Mouse (Mus musculus) intestine, embryonic 14.5 days (tissue): ENCODE data around the gene Nme7. TPM values are rescaled to one million over a fixed set of nuclear protein-coding genes. Genes with fewer than 3 reads are reported as not detected.

Experiments used
- ATAC-seq: fragments of 200-750 bp; cut with Nextera tagmentation; replicated peaks from 2 replicates; pipeline ENCODE4 v1.8.0; 2017; ENCODE audit warnings: low read depth, moderate number of reproducible peaks, moderate TSS enrichment, moderate library complexity; ENCODE audit not compliant: low FRiP score, low TSS enrichment
- DNase-seq: peaks from one replicate; pipeline ENCODE4 v3.0.0-alpha.2; 2018; ENCODE audit warnings: low spot score
- H3K27ac ChIP-seq: fragments of 300-500 bp; sonication (generic); 2 replicates; pipeline ENCODE4 v1.5.1; 2014; ENCODE audit warnings: low read depth, mild to moderate bottlenecking, control low read depth
- H3K27me3 ChIP-seq: fragments of 300-500 bp; sonication (generic); replicated peaks from 2 replicates; pipeline ENCODE4 v1.6.1; 2014; ENCODE audit warnings: low read length, control low read depth; ENCODE audit not compliant: control insufficient read depth, insufficient read depth
- H3K36me3 ChIP-seq: fragments of 300-500 bp; sonication (generic); 2 replicates; pipeline ENCODE4 v1.6.1; 2014; ENCODE audit warnings: low read length, control low read depth; ENCODE audit not compliant: control insufficient read depth, insufficient read depth
- H3K4me1 ChIP-seq: fragments of 300-500 bp; sonication (generic); replicated peaks from 2 replicates; pipeline ENCODE4 v1.6.1; 2014; ENCODE audit warnings: low read length, control low read depth, mixed read lengths; ENCODE audit not compliant: control insufficient read depth, insufficient read depth
- H3K4me2 ChIP-seq: fragments of 300-500 bp; sonication (generic); 2 replicates; pipeline ENCODE4 v1.6.1; 2014; ENCODE audit warnings: low read length
- H3K4me3 ChIP-seq: fragments of 300-500 bp; sonication (generic); 2 replicates; pipeline ENCODE4 v1.5.1; 2014; ENCODE audit warnings: low read depth, low read length, control low read depth, mixed read lengths
- H3K9ac ChIP-seq: fragments of 300-500 bp; sonication (generic); 2 replicates; pipeline ENCODE4 v1.6.1; 2014; ENCODE audit warnings: mild to moderate bottlenecking, low read length
- H3K9me3 ChIP-seq: fragments of 300-500 bp; sonication (generic); 2 replicates; pipeline ENCODE4 v1.6.1; 2016; ENCODE audit warnings: low read length, control low read depth; ENCODE audit not compliant: control insufficient read depth
- WGBS: fragments of 180-500 bp; shearing (Covaris S2); extraction: QIAGEN DNeasy Blood & Tissue Kit; methylation state at CpG from one replicate; pipeline ENCODE4 v1.1.7; 2014; 5-methylcytosine and 5-hydroxymethylcytosine counted together
- polyA plus RNA-seq: library from polyadenylated mRNA; unstranded; fragments of >200 nt; fragmentation: Nextera tagmentation; extraction: Ambion mirVana; gene quantifications from 2 replicates; pipeline ENCODE4 v1.2.1, GENCODE M21; 2014

Nme7 gene
- polyA plus RNA-seq, 1 experiment from 2014 or later = 34.5 TPM

DNA sequence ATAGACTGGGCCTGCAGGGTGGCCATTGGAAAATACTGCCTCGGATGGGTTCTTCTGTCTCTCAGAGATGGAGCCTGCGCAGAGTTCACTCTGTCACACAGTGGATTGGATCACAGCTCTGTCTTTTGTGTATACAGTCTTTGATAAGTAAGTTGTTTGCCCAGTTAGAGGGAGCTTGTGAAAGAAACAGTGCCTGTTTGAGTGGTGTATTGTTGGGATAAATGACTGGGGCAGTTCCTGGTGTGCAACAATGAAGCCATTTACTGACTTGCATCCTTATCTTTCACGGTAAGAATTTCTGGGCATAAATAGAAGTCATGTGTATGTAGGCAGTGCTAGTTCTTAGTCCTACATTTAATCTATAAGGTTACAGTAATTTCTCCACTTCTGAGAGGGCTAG lies 49.5 kb downstream of the Nme7 start:
- H3K27me3 ChIP-seq = no peaks in the 10 kb centered on the region
- H3K9me3 ChIP-seq = no peaks in the 10 kb centered on the region
- H3K9ac ChIP-seq = no peak overlapping the region
- WGBS = 59% methylated on average over 3 of the region's 3 CpGs
- H3K4me1 ChIP-seq = no peaks in the 10 kb centered on the region
- 0 out of 2 replicates have a peak overlapping the region, but pooled peaks have one; percentile 34 for H3K27ac ChIP-seq
- DNase-seq = peak; percentile 57
- H3K4me2 ChIP-seq = no peak overlapping the region
- no peak overlapping the region for H3K4me3 ChIP-seq
- ATAC-seq = peak; percentile 83
- peaks cover 5% of the 10 kb centered on the region; the same call in 1 of the 2 replicates for H3K36me3 ChIP-seq

DNA sequence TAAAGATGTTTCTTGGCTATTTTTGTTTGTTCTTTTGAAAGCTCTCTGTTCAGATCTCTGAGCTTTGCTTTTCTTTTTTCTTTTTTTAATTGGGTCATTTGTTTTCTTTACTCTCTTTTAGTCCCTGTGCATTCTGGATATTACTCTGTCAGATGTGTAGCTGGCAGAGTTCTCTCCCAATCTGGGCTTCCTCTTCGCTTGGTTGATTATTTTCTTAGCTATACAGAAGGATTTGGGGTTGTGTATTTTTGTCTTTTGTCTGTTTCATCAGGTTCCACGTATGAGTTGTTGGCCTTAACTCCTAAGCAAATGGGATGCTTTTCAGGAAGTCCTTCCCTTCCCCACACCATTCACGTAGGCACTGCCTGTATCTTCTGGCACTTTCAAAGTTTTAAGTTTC lies 54.1 kb downstream of the Nme7 start:
- Histone ChIP-seq H3K9me3 (no peaks in the 10 kb centered on the region), H3K36me3 (no peaks in the 10 kb centered on the region), H3K27me3 (no peaks in the 10 kb centered on the region), H3K9ac (no peak overlapping the region), H3K4me1 (no peaks in the 10 kb centered on the region), H3K27ac (no peak overlapping the region), H3K4me2 (no peak overlapping the region), H3K4me3 (no peak overlapping the region)
- ATAC-seq (no peak), DNase-seq (no peak)
- WGBS = 65% methylated on average over 3 of the region's 3 CpGs

DNA sequence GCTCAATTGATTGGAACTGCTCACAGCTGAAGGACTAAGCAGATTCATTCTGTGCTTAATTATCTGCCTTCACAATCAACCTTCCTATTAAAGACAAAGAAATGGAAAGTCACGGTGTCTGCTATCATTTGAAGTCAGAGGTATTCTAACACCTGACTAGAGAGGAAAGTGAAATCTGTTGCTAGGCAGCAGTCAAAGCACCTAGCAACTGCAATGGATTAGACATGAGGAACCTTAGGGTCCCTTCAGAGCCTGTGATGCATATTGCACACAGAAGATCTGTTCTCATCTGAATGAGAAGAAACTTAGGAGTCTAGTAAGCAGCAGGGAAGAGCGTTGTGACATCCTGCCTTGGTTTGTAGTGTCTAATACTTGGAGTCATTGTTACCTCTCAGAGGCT lies 58.1 kb downstream of the Nme7 start:
- Histone ChIP-seq H3K9ac (no peak overlapping the region), H3K36me3 (no peaks in the 10 kb centered on the region), H3K4me3 (no peak overlapping the region), H3K27ac (no peak overlapping the region), H3K4me2 (no peak overlapping the region), H3K4me1 (no peaks in the 10 kb centered on the region), H3K9me3 (no peaks in the 10 kb centered on the region), H3K27me3 (no peaks in the 10 kb centered on the region)
- DNase-seq (no peak), ATAC-seq (no peak)
- 85% methylated on average over 2 of the region's 2 CpGs for WGBS

DNA sequence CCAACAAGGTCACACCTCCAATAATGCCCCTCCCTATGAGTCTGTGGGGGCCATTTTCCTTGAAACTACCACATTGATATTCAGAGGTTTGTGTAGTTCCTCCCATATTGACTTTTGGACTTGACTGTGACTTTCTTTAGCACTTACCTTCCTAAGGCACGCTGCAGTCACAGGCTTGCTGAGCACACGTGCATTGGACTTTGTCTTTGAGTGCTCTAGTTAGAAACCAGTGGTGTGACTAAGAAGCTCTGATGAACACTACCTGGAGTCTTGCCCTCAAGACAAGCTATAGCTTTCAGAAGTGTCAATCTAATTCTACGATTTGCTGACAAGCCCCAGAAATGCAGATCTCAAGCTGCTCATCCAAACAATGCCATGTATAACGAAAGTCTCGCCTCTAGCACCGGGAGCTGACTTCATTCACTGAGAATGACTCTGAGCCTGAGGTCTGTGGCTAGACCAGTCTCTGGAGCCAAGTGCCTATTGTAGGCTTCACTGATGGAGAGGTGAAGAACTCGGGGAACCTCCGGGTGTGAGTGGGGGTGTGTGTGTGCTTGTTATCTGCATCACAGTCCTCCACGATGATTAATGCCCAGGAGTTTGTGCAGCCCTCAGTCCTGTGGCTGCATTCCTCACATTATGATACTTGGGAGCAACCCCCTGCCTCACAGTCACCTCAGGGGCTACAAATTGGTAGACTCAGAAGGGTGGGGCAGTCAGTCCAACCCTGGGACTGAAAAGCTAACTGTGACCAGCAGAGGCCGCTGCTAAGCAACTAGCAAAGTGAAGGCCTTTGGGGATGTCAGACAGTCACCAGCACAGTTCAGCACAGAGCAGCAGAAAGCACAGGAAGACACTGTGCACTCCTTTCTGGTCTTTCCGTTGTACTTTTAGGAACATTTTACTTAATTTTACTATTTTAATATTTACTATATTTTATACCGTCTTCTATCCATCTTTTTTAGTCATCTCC lies 62.5 kb downstream of the Nme7 start:
- Histone ChIP-seq H3K9ac (no peak overlapping the region), H3K4me3 (no peak overlapping the region), H3K36me3 (no peaks in the 10 kb centered on the region), H3K27me3 (no peaks in the 10 kb centered on the region), H3K4me2 (no peak overlapping the region), H3K9me3 (no peaks in the 10 kb centered on the region), H3K4me1 (no peaks in the 10 kb centered on the region), H3K27ac (no peak overlapping the region)
- ATAC-seq = peak; percentile 75
- DNase-seq = peak; percentile 83
- 71% methylated on average over 12 of the region's 12 CpGs for WGBS

DNA sequence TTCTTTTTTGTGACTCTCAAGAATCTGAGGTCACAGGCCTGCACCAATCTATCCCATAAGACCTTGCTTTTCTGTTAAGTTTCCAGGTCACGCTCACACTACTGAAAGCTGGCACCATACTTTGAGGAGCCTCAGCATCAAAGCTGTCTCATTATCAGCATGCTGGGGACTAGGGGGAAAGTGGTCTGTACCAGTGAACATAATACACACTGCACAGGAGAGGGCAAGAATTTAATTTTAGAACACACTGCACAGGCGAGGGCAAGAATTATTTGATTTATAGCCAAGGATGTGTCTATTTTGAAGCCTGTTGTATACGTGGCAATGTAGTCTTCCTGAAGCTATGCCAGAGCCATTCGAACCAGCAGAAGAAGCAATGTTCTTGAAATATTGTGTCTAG lies 64.2 kb downstream of the Nme7 start:
- Histone ChIP-seq H3K4me1 (no peaks in the 10 kb centered on the region), H3K9me3 (no peaks in the 10 kb centered on the region), H3K4me3 (no peak overlapping the region), H3K9ac (no peak overlapping the region), H3K27ac (no peak overlapping the region), H3K27me3 (no peaks in the 10 kb centered on the region), H3K4me2 (no peak overlapping the region), H3K36me3 (peaks cover 3% of the 10 kb centered on the region)
- no peak for DNase-seq
- ATAC-seq = no peak
- WGBS = 72% methylated on average over 4 of the region's 4 CpGs

DNA sequence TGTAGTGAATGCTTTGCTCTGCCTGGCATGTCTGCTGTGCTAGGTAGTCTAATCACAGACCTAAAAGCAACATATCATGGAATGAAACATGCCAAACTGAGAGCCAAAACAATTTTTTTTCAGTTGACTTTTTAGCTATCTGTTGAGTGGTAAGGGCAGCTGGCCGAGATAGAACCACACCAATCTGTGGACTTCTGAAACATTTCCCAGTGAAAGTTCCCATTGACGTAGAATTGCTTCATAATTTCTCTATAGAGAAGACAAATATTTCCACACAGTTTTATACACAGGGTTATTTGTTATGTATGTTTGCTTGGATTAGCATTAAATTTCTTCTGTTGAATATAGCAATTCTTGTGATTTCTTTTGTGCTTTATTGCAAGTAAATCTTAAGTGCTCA lies 65.9 kb downstream of the Nme7 start:
- no peak for DNase-seq
- 90% methylated on average over 2 of the region's 2 CpGs for WGBS
- no peak for ATAC-seq

DNA sequence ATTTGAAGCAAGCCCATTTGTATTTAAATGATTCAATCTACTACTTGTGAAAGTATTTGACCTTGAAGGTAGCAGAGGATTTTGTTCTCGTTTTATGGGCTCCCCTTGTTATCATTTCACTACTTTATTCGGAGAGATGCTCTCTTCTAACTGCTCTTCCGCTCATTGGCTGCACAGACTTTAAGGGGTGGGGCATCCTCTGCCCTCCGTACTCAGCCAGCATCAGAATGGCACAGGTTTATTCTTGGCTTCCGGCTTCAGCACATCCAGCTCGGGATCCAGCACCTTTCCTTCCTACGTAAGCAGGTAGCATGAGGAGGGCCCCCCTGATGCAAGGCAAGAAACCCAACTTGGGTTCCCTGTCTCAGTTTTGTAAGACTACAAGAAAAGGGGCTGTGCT lies 69.1 kb downstream of the Nme7 start:
- Histone ChIP-seq H3K9me3 (no peaks in the 10 kb centered on the region), H3K36me3 (peaks cover 3% of the 10 kb centered on the region), H3K4me2 (no peak overlapping the region), H3K4me1 (0 out of 2 replicates have a peak, but pooled peaks cover 4% of the 10 kb centered on the region), H3K27ac (no peak overlapping the region), H3K27me3 (no peaks in the 10 kb centered on the region), H3K9ac (no peak overlapping the region), H3K4me3 (no peak overlapping the region)
- ATAC-seq (no peak), DNase-seq (no peak)
- WGBS = 84% methylated on average over 7 of the region's 7 CpGs

More for the DNA sequence above, 65.9 kb downstream of the Nme7 start:
- H3K27me3 ChIP-seq = no peaks in the 10 kb centered on the region
- H3K4me1 ChIP-seq = 0 out of 2 replicates have a peak, but pooled peaks cover 4% of the 10 kb centered on the region
- H3K9me3 ChIP-seq = no peaks in the 10 kb centered on the region
- H3K9ac ChIP-seq = no peak overlapping the region
- no peak overlapping the region for H3K27ac ChIP-seq
- H3K4me2 ChIP-seq = no peak overlapping the region
- H3K4me3 ChIP-seq = no peak overlapping the region
- H3K36me3 ChIP-seq = peaks cover 3% of the 10 kb centered on the region

DNA sequence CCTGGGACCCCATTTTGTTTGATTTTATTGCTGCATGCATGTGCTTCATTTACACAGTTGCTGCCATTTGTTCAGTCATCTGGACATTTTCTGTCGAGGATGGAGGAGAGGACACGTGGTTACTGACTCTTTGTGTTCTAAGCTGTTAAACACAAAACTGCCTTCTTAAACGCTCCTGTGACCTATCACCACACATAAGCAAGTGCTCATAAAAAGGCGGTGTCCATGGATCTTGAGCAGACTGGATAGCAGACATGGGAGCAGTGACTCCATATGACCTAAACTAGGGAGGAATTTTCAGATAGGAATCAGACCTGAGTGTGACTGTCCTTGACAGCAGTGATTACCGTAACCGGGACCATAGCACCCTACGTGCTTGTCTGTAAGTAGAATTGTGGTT lies 70.1 kb downstream of the Nme7 start:
- ATAC-seq = no peak

More for the DNA sequence above, 70.1 kb downstream of the Nme7 start:
- WGBS = 57% methylated on average over 7 of the region's 7 CpGs
- H3K4me1 ChIP-seq = 0 out of 2 replicates have a peak, but pooled peaks cover 4% of the 10 kb centered on the region
- H3K36me3 ChIP-seq = peaks cover 3% of the 10 kb centered on the region
- no peaks in the 10 kb centered on the region for H3K9me3 ChIP-seq
- H3K4me2 ChIP-seq = no peak overlapping the region
- H3K27ac ChIP-seq = no peak overlapping the region
- H3K9ac ChIP-seq = no peak overlapping the region
- H3K4me3 ChIP-seq = no peak overlapping the region
- no peaks in the 10 kb centered on the region for H3K27me3 ChIP-seq
- DNase-seq = no peak
